Mouse (Mus musculus): ENCODE data around the gene Pdgfd. TPM values are rescaled to one million over a fixed set of nuclear protein-coding genes. Genes with fewer than 3 reads are reported as not detected.

Pdgfd gene
- polyA plus RNA-seq, 1 experiment = 0.52 TPM

GRCm38 (mm10) chr9:6304590-6304989 lies 136.2 kb downstream of the Pdgfd start:
- 91% methylated on average over 3 of the region's 3 CpGs for WGBS
- DNase-seq (ENCODE audit: low read depth, low spot score) = no peak

- WGBS = 90% methylated on average over 3 of the region's 3 CpGs
- no peak for DNase-seq (ENCODE audit: low read depth, low spot score)
Observed at GRCm38 (mm10) chr9:6305847-6306246, 137.5 kb downstream of the Pdgfd start.

- 61% methylated on average over 1 of the region's 1 CpGs for WGBS
- no peak for DNase-seq (ENCODE audit: low read depth, low spot score)
Observed at GRCm38 (mm10) chr9:6317114-6317513, 148.7 kb downstream of the Pdgfd start.

- WGBS = 94% methylated on average over 2 of the region's 2 CpGs
- no peak for DNase-seq (ENCODE audit: low read depth, low spot score)
Observed at GRCm38 (mm10) chr9:6325408-6325807, 157.0 kb downstream of the Pdgfd start.

GRCm38 (mm10) chr9:6333499-6333898 lies 165.1 kb downstream of the Pdgfd start:
- WGBS = 82% methylated on average over 1 of the region's 1 CpGs
- DNase-seq (ENCODE audit: low read depth, low spot score) = no peak

GRCm38 (mm10) chr9:6336236-6336635 lies 167.9 kb downstream of the Pdgfd start:
- no peak for DNase-seq (ENCODE audit: low read depth, low spot score)
- 16% methylated on average over 2 of the region's 2 CpGs for WGBS

GRCm38 (mm10) chr9:6337891-6338290 lies 169.5 kb downstream of the Pdgfd start:
- no peak for DNase-seq (ENCODE audit: low read depth, low spot score)
- 64% methylated on average over 2 of the region's 2 CpGs for WGBS

- no peak for DNase-seq (ENCODE audit: low read depth, low spot score)
- WGBS = 79% methylated on average over 3 of the region's 3 CpGs
Observed at GRCm38 (mm10) chr9:6338344-6338743, 170.0 kb downstream of the Pdgfd start.

- 91% methylated on average over 1 of the region's 1 CpGs for WGBS
- DNase-seq (ENCODE audit: low read depth, low spot score) = no peak
Observed at GRCm38 (mm10) chr9:6339394-6339793, 171.0 kb downstream of the Pdgfd start.

GRCm38 (mm10) chr9:6340750-6341149 lies 172.4 kb downstream of the Pdgfd start:
- DNase-seq (ENCODE audit: low read depth, low spot score) = no peak

- 89% methylated on average over 10 of the region's 10 CpGs for WGBS
- DNase-seq (ENCODE audit: low read depth, low spot score) = no peak
Observed at GRCm38 (mm10) chr9:6342854-6343253, 174.5 kb downstream of the Pdgfd start.

GRCm38 (mm10) chr9:6344514-6344913 lies 176.1 kb downstream of the Pdgfd start:
- WGBS = 57% methylated on average over 2 of the region's 2 CpGs
- no peak for DNase-seq (ENCODE audit: low read depth, low spot score)

- DNase-seq (ENCODE audit: low read depth, low spot score) = peak; percentile 21
- 15% methylated on average over 4 of the region's 4 CpGs for WGBS
Observed at GRCm38 (mm10) chr9:6344924-6345323, 176.5 kb downstream of the Pdgfd start.

- 20% methylated on average over 1 of the region's 1 CpGs for WGBS
- no peak for DNase-seq (ENCODE audit: low read depth, low spot score)
Observed at GRCm38 (mm10) chr9:6345366-6345765, 177.0 kb downstream of the Pdgfd start.

GRCm38 (mm10) chr9:6353257-6353960 lies 185.0 kb downstream of the Pdgfd start:
- 53% methylated on average over 1 of the region's 1 CpGs for WGBS
- no peak for DNase-seq (ENCODE audit: low read depth, low spot score)

GRCm38 (mm10) chr9:6360795-6361194 lies 192.4 kb downstream of the Pdgfd start:
- WGBS = 80% methylated on average over 2 of the region's 2 CpGs
- no peak for DNase-seq (ENCODE audit: low read depth, low spot score)

- DNase-seq (ENCODE audit: low read depth, low spot score) = no peak
- WGBS = 54% methylated on average over 1 of the region's 1 CpGs
Observed at GRCm38 (mm10) chr9:6366550-6366949, 198.2 kb downstream of the Pdgfd start.

GRCm38 (mm10) chr9:6401764-6402163 lies 233.4 kb downstream of the Pdgfd start:
- WGBS = 39% methylated on average over 1 of the region's 1 CpGs
- DNase-seq (ENCODE audit: low read depth, low spot score) = no peak

- no peak for DNase-seq (ENCODE audit: low read depth, low spot score)
- 41% methylated on average over 3 of the region's 3 CpGs for WGBS
Observed at GRCm38 (mm10) chr9:6406535-6406934, 238.2 kb downstream of the Pdgfd start.

GRCm38 (mm10) chr9:6407972-6408371 lies 239.6 kb downstream of the Pdgfd start:
- DNase-seq (ENCODE audit: low read depth, low spot score) = no peak
- WGBS = 67% methylated on average over 4 of the region's 4 CpGs

GRCm38 (mm10) chr9:6424606-6425005 lies 256.2 kb downstream of the Pdgfd start:
- no peak for DNase-seq (ENCODE audit: low read depth, low spot score)

Measured in large intestine, adult 2 months (tissue).